ENCODE assay signal across 14 mouse cellular contexts in genomic region chr5:147874491-147875065, GRCm38 (mm10).
"Had no signal": no experiment of that assay in that cellular context is flagged by ENCODE, and none has a peak within 500 bp of the region (broad histone marks: within the 10 kb centered on the region; RNA-seq: fewer than 3 reads in every experiment).

No protein-coding gene starts in this region.

- ATAC-seq: midbrain, embryonic 16.5 days had no signal

- H3K4me3 ChIP-seq: limb, embryonic 12.5 days; liver, embryonic 15.5 days; midbrain, embryonic 12.5 days had no signal

- H3K27ac ChIP-seq: kidney, postnatal 0 days; limb, embryonic 12.5 days; liver, embryonic 15.5 days; midbrain, embryonic 12.5 days; stomach, postnatal 0 days had no signal

- DNase-seq: kidney, adult 8-10 months; kidney, postnatal 36 days; liver; lung, embryonic 14.5 days; lung, postnatal 10 days; lung, postnatal 4 days; right cerebral cortex, postnatal 14 days; thymus, postnatal 4 days had no signal
